Mouse (Mus musculus) ES-Bruce4 (cell line): ENCODE measurements around the gene Gm38431. TPM values are rescaled to one million over a fixed set of nuclear protein-coding genes. Genes with fewer than 3 reads are reported as not detected.

ENCODE experiments used
- H3K27ac ChIP-seq: 2 replicates; pipeline ENCODE4 v1.5.1; 2012; ENCODE audit warnings: low read length, inconsistent platforms; ENCODE audit not compliant: insufficient read depth
- H3K27me3 ChIP-seq: 2 replicates; pipeline ENCODE4 v1.6.1; 2012; ENCODE audit warnings: mild to moderate bottlenecking, low read length, inconsistent platforms; ENCODE audit not compliant: control insufficient read depth, poor library complexity, insufficient read depth, severe bottlenecking
- H3K36me3 ChIP-seq: 2 replicates; pipeline ENCODE4 v1.6.1; 2012; ENCODE audit warnings: inconsistent platforms, mild to moderate bottlenecking, low read length, moderate library complexity; ENCODE audit not compliant: control insufficient read depth, poor library complexity, insufficient read depth, severe bottlenecking
- H3K4me1 ChIP-seq: one replicate; pipeline ENCODE4 v1.8.1; 2011; ENCODE audit warnings: low read length; ENCODE audit not compliant: control insufficient read depth, insufficient read depth
- H3K4me3 ChIP-seq: 2 replicates; pipeline ENCODE4 v1.5.1; 2011; ENCODE audit warnings: low read depth, mild to moderate bottlenecking, low read length
- H3K9ac ChIP-seq: 2 replicates; pipeline ENCODE4 v1.6.1; 2012; ENCODE audit warnings: low read depth, mild to moderate bottlenecking, inconsistent platforms; ENCODE audit not compliant: poor library complexity, severe bottlenecking
- H3K9me3 ChIP-seq: replicated peaks from 2 replicates; pipeline ENCODE4 v1.6.1; 2012; ENCODE audit warnings: mild to moderate bottlenecking, low read length, inconsistent platforms; ENCODE audit not compliant: control insufficient read depth, poor library complexity, insufficient read depth, severe bottlenecking
- CTCF ChIP-seq: IDR thresholded peaks from one replicate; pipeline ENCODE4 v1.8.1; 2011; ENCODE audit warnings: low read depth, low read length
- EP300 ChIP-seq: IDR thresholded peaks from 2 replicates; pipeline ENCODE4 v1.6.1; 2011; ENCODE audit warnings: low read depth, low read length; ENCODE audit not compliant: insufficient read depth
- POLR2A ChIP-seq: IDR thresholded peaks from one replicate; pipeline ENCODE4 v1.8.1; 2011; ENCODE audit warnings: low read length; ENCODE audit not compliant: insufficient read depth
- polyA plus RNA-seq: library from polyadenylated mRNA; stranded (reverse); fragments of >200 nt; gene quantifications from 2 replicates; pipeline ENCODE4 v1.2.4, GENCODE M21; 2011; ENCODE audit warnings: low read depth; ENCODE audit not compliant: missing spikeins, insufficient read depth, insufficient read length

Gm38431 gene
- polyA plus RNA-seq, 1 experiment: 4.7 TPM

- Histone ChIP-seq H3K9ac (no peak overlapping the region), H3K4me1 (no peaks in the 10 kb centered on the region), H3K4me3 (peak overlapping the region; percentile 13; the same call in 1 of the 2 replicates), H3K36me3 (no peaks in the 10 kb centered on the region), H3K27me3 (no peaks in the 10 kb centered on the region; the same call in 1 of the 2 replicates), H3K9me3 (no peaks in the 10 kb centered on the region), H3K27ac (no peak overlapping the region)
- TF ChIP-seq CTCF (no peak), POLR2A (no peak), EP300 (no peak)
Observed at GRCm38 (mm10) chr9:21034481-21035085, 57.2 kb downstream of the Gm38431 start.

- no peaks in the 10 kb centered on the region for H3K9me3 ChIP-seq
- no peaks in the 10 kb centered on the region for H3K36me3 ChIP-seq
- TF ChIP-seq POLR2A (peak; percentile 16), EP300 (no peak)
- peak overlapping the region; percentile 59 for H3K4me3 ChIP-seq
- peak overlapping the region; percentile 47 for H3K9ac ChIP-seq
- H3K27ac ChIP-seq: no peak overlapping the region
- no peaks in the 10 kb centered on the region; the same call in 1 of the 2 replicates for H3K27me3 ChIP-seq
- peaks cover 3% of the 10 kb centered on the region for H3K4me1 ChIP-seq
Observed at GRCm38 (mm10) chr9:21033136-21033535, 58.7 kb downstream of the Gm38431 start.

DNA sequence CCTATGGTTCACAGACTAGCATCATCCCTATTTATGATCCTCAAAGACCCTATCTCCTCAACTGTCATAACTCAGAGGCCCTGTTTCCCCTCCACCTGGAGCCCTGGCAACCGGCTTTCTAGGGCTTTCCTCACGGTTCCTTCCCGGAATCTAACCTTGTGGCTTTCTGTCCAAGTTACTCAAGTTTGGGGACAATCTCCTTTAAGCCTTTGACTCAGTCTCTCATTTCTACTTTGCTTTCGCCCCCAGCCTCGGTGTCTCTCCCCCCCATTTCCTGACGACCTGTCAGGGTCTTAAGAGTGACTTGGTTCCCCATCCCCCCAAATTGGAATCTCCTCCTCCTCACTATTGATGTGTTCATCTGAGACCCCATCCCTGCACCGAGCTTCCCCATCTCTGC is 59.3 kb downstream of the Gm38431 start:
- no peaks in the 10 kb centered on the region; the same call in 1 of the 2 replicates for H3K27me3 ChIP-seq
- TF ChIP-seq POLR2A: no peak
- no peak for TF ChIP-seq EP300
- TF ChIP-seq CTCF: no peak
- no peaks in the 10 kb centered on the region for H3K36me3 ChIP-seq
- no peaks in the 10 kb centered on the region for H3K9me3 ChIP-seq
- H3K27ac ChIP-seq: no peak overlapping the region
- peak overlapping the region; percentile 47 for H3K9ac ChIP-seq
- peaks cover 3% of the 10 kb centered on the region for H3K4me1 ChIP-seq
- peak overlapping the region; percentile 73 for H3K4me3 ChIP-seq

DNA sequence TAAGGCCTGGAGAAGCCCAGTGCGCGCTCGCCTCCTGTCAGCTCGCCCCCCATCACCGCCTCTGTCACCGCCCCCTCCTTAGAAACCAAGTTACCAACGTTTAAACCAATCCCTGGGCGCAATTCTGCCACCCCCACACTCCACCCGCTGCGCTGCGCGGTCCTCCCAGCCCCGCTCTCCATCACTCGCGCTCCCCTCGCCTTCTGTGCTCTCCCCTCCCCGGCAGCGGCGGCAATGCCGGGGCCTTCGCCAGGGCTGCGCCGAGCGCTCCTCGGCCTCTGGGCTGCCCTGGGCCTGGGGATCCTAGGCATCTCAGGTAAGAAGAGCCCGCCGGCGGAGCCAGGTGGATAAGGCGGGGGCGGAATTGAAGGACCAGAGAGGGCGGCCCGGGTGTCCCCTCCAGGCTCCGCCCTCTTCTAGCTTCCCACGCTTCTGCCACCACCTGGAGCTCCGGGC is 59.9 kb downstream of the Gm38431 start, which contains the start of gene Icam5:
Gene Icam5, plus strand, starts transcription at position 178 of the 456 bp plus-strand sequence.
- Histone ChIP-seq H3K4me3 (peak within 1 kb of the TSS; percentile 73), H3K4me1 (peaks cover 5% of the 10 kb centered on the region), H3K9ac (peak within 1 kb of the TSS; percentile 47), H3K36me3 (no peaks in the 10 kb centered on the region), H3K27me3 (no peaks in the 10 kb centered on the region; the same call in 1 of the 2 replicates), H3K9me3 (no peaks in the 10 kb centered on the region), H3K27ac (no peak within 1 kb of the TSS)
- TF ChIP-seq EP300: no peak
- no peak for TF ChIP-seq CTCF
- TF ChIP-seq POLR2A: no peak

GRCm38 (mm10) chr9:21031251-21031895 is 60.4 kb downstream of the Gm38431 start:
- H3K27me3 ChIP-seq: no peaks in the 10 kb centered on the region; the same call in 1 of the 2 replicates
- TF ChIP-seq CTCF (no peak), POLR2A (no peak), EP300 (no peak)
- H3K27ac ChIP-seq: no peak overlapping the region
- H3K4me3 ChIP-seq: peak overlapping the region; percentile 73
- peaks cover 6% of the 10 kb centered on the region for H3K4me1 ChIP-seq
- H3K36me3 ChIP-seq: no peaks in the 10 kb centered on the region
- H3K9ac ChIP-seq: peak overlapping the region; percentile 13
- no peaks in the 10 kb centered on the region for H3K9me3 ChIP-seq

DNA sequence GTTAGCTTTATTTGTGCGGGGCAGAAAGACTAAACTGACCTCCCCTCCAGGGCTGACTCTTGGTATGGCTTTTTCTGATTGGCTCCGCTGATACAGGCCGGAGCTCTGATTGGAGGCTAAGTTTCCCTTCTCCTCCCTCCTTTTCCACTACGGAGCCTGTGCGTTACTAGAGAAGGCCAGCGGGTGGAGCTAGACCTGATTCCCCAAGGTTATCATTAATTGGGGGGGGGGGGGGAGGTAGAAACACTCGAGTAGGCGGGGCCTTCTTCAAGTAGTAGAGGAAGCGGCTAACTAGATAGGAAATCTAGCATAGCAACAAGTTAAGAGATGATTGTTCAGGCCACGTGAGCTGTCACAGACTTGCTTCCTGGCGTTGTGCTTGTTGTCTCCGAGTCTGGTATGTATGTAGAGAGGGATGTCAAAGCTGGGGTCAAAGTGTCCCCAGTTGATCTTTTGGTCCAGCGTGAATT is 61.0 kb downstream of the Gm38431 start:
- Histone ChIP-seq H3K36me3 (peaks cover 1% of the 10 kb centered on the region; the same call in 1 of the 2 replicates), H3K4me3 (peak overlapping the region; percentile 73), H3K27ac (no peak overlapping the region), H3K9ac (peak overlapping the region; percentile 13; the same call in 1 of the 2 replicates), H3K9me3 (no peaks in the 10 kb centered on the region), H3K27me3 (no peaks in the 10 kb centered on the region; the same call in 1 of the 2 replicates), H3K4me1 (peaks cover 9% of the 10 kb centered on the region)
- TF ChIP-seq CTCF (peak; percentile 34), EP300 (no peak), POLR2A (no peak)
